Mouse (Mus musculus) natural killer cell, adult 2 months (primary cell): ENCODE measurements around the gene Olfr324.

Source experiments
- DNase-seq, 2 experiments: peaks; one replicate each; pipeline ENCODE4 v3.0.0; 2022; ENCODE audit warnings: low spot score in 2 of 2

The Olfr324 gene

GRCm38 (mm10) chr11:58594814-58595213 is at the start of gene Olfr324:
Gene Olfr324, plus strand, starts transcription at chr11:58595114.
- no peak for DNase-seq

GRCm38 (mm10) chr11:58546322-58546721 is 48.6 kb upstream of the Olfr324 start, which contains the start of gene Olfr329-ps:
Gene Olfr329-ps, minus strand, starts transcription at chr11:58546422.
- DNase-seq: no peak

GRCm38 (mm10) chr11:58555536-58555935 is 39.4 kb upstream of the Olfr324 start, which contains the start of gene Olfr328:
Gene Olfr328, minus strand, starts transcription at chr11:58555636.
- no peak for DNase-seq

- DNase-seq: no peak
Observed at GRCm38 (mm10) chr11:58570405-58570804, 24.5 kb upstream of the Olfr324 start, which contains the start of gene Olfr224. Gene Olfr224, minus strand, starts transcription at chr11:58570553.

- no peak for DNase-seq
Observed at GRCm38 (mm10) chr11:58577430-58577829, 17.5 kb upstream of the Olfr324 start, which contains the start of gene Olfr325. Gene Olfr325, plus strand, starts transcription at chr11:58577730.

- DNase-seq: no peak
Observed at GRCm38 (mm10) chr11:58578636-58579035, 16.3 kb upstream of the Olfr324 start.

GRCm38 (mm10) chr11:58587898-58588348 is 7.0 kb upstream of the Olfr324 start:
- DNase-seq: peak; percentile 5 to 31

GRCm38 (mm10) chr11:58588620-58589250 is 6.2 kb upstream of the Olfr324 start:
- no peak for DNase-seq

- DNase-seq: no peak
Observed at GRCm38 (mm10) chr11:58597837-58598236, 2.9 kb downstream of the Olfr324 start.

- DNase-seq: no peak
Observed at GRCm38 (mm10) chr11:58602062-58602461, 7.1 kb downstream of the Olfr324 start.

- no peak for DNase-seq
Observed at GRCm38 (mm10) chr11:58602800-58603560, 8.1 kb downstream of the Olfr324 start.

- DNase-seq: no peak
Observed at GRCm38 (mm10) chr11:58604688-58605087, 9.8 kb downstream of the Olfr324 start.

- no peak for DNase-seq
Observed at GRCm38 (mm10) chr11:58605228-58605627, 10.3 kb downstream of the Olfr324 start.

- DNase-seq: no peak
Observed at GRCm38 (mm10) chr11:58606177-58606919, 11.4 kb downstream of the Olfr324 start.

- DNase-seq: no peak
Observed at GRCm38 (mm10) chr11:58607030-58607429, 12.1 kb downstream of the Olfr324 start.

- no peak for DNase-seq
Observed at GRCm38 (mm10) chr11:58613359-58613758, 18.4 kb downstream of the Olfr324 start.

- DNase-seq: no peak
Observed at GRCm38 (mm10) chr11:58614526-58614925, 19.6 kb downstream of the Olfr324 start.

- no peak for DNase-seq
Observed at GRCm38 (mm10) chr11:58615975-58616374, 21.1 kb downstream of the Olfr324 start, which contains the start of gene 2210407C18Rik. Gene 2210407C18Rik, minus strand, starts transcription at chr11:58616075.

- DNase-seq: no peak
Observed at GRCm38 (mm10) chr11:58618369-58618768, 23.5 kb downstream of the Olfr324 start.

GRCm38 (mm10) chr11:58618793-58619192 is 23.9 kb downstream of the Olfr324 start:
- DNase-seq: no peak

- no peak for DNase-seq
Observed at GRCm38 (mm10) chr11:58626146-58626545, 31.2 kb downstream of the Olfr324 start.

- no peak for DNase-seq
Observed at GRCm38 (mm10) chr11:58630401-58630800, 35.5 kb downstream of the Olfr324 start, which contains the start of gene Olfr323. Gene Olfr323, minus strand, starts transcription at chr11:58630501.
